Comparison of ENCODE assay signal across 20 mouse cellular contexts in genomic region chr15:97764532-97764931, GRCm38 (mm10). TPM values are rescaled to one million over a fixed set of nuclear protein-coding genes. Genes with fewer than 3 reads are reported as not detected.
DNase-seq lines count a peak whose midpoint lies in the region; ATAC-seq and TF ChIP-seq lines count a peak whose summit lies in the region.
"Had no signal": no experiment of that assay in that cellular context is flagged by ENCODE, and none has a peak within 500 bp of the region (broad histone marks: within the 10 kb centered on the region; RNA-seq: fewer than 3 reads in every experiment).

No protein-coding gene starts in this region.

- H3K4me2 ChIP-seq in heart, embryonic 12.5 days, result no peak overlapping the region
- H3K4me2 ChIP-seq: limb, embryonic 12.5 days; liver, embryonic 12.5 days; midbrain, embryonic 13.5 days had no signal

- peaks cover 6% of the 10 kb centered on the region for H3K36me3 ChIP-seq in heart, embryonic 12.5 days
- peaks cover 4% of the 10 kb centered on the region; the same call in 1 of the 2 replicates for H3K36me3 ChIP-seq in kidney, adult 2 months (ENCODE audit: control insufficient read depth, insufficient read depth, low read length)
- H3K36me3 ChIP-seq: liver, embryonic 12.5 days; midbrain, embryonic 13.5 days; neural tube, embryonic 12.5 days had no signal

- H3K4me1 ChIP-seq in heart, embryonic 12.5 days (replicated peaks), result peaks cover 50% of the 10 kb centered on the region
- peaks cover 34% of the 10 kb centered on the region for H3K4me1 ChIP-seq in kidney, adult 2 months (ENCODE audit: control insufficient read depth, insufficient read depth, low read length)
- peaks cover 26% of the 10 kb centered on the region for H3K4me1 ChIP-seq in lung, adult 2 months (ENCODE audit: control insufficient read depth, insufficient read depth, low read length)
- H3K4me1 ChIP-seq in olfactory bulb, adult 2 months (ENCODE audit: control insufficient read depth, insufficient read depth, low read length), result peaks cover 65% of the 10 kb centered on the region

- peak; percentile 92 for DNase-seq in heart, adult 11 months
- DNase-seq in kidney, adult 2 months, result peak; percentile 33
- DNase-seq in kidney, postnatal 36 days, result no peak
- DNase-seq in lung, adult 2 months, result no peak
- DNase-seq in lung, postnatal 14 days, result no peak
- no peak for DNase-seq in ovary, postnatal 14 days (ENCODE audit: low spot score)
- DNase-seq: cerebellum, adult 8-10 months; gastrocnemius, postnatal 10 days; lung, embryonic 14.5 days; spleen, adult 18-20 months; thymus, postnatal 4 days had no signal

- no peak overlapping the region for H3K9ac ChIP-seq in heart, embryonic 12.5 days
- H3K9ac ChIP-seq: forebrain, embryonic 13.5 days; limb, embryonic 12.5 days; liver, embryonic 12.5 days; lung, embryonic 14.5 days; midbrain, embryonic 13.5 days; neural tube, embryonic 12.5 days had no signal

- no peak overlapping the region for H3K27ac ChIP-seq in heart, embryonic 12.5 days (ENCODE audit: poor library complexity, severe bottlenecking)
- H3K27ac ChIP-seq in kidney, adult 2 months (ENCODE audit: insufficient read depth, low read depth, low read length), result peak overlapping the region; percentile 95
- H3K27ac ChIP-seq in olfactory bulb, adult 2 months (ENCODE audit: insufficient read depth, low read depth, low read length), result no peak overlapping the region
- H3K27ac ChIP-seq: forebrain, embryonic 13.5 days; heart, embryonic 13.5 days; limb, embryonic 12.5 days; liver, embryonic 12.5 days; midbrain, embryonic 13.5 days; neural tube, embryonic 12.5 days had no signal

- TF ChIP-seq CTCF in kidney, adult 2 months (conservative IDR thresholded peaks at IDR 0.05; ENCODE audit: insufficient read depth, insufficient read length, low read depth, low read length), result no peak
- TF ChIP-seq CTCF in lung, adult 2 months (IDR thresholded peaks at IDR 0.05; ENCODE audit: insufficient read depth, low read length), result no peak
- no peak for TF ChIP-seq CTCF in olfactory bulb, adult 2 months (IDR thresholded peaks at IDR 0.05; ENCODE audit: insufficient read depth, low read depth, low read length)

- H3K4me3 ChIP-seq in heart, embryonic 12.5 days, result no peak overlapping the region
- peak overlapping the region; percentile 93 for H3K4me3 ChIP-seq in kidney, adult 2 months (ENCODE audit: insufficient read depth, low read depth, low read length)
- H3K4me3 ChIP-seq in lung, adult 2 months (replicated peaks; ENCODE audit: extremely low read depth, low read depth, low read length), result peak overlapping the region; percentile 7
- 0 out of 2 replicates have a peak overlapping the region, but pooled peaks have one; percentile 34 for H3K4me3 ChIP-seq in olfactory bulb, adult 2 months (ENCODE audit: insufficient read depth, low read depth, low read length)
- H3K4me3 ChIP-seq: forebrain, embryonic 13.5 days; limb, embryonic 12.5 days; liver, embryonic 12.5 days; midbrain, embryonic 13.5 days; neural tube, embryonic 12.5 days had no signal

- peaks cover 11% of the 10 kb centered on the region for H3K27me3 ChIP-seq in heart, embryonic 12.5 days (replicated peaks)
- H3K27me3 ChIP-seq in kidney, adult 2 months (replicated peaks; ENCODE audit: control insufficient read depth, insufficient read depth, low read length), result no peaks in the 10 kb centered on the region

- H3K9me3 ChIP-seq in heart, embryonic 12.5 days (replicated peaks), result no peaks in the 10 kb centered on the region
- H3K9me3 ChIP-seq: forebrain, embryonic 13.5 days; heart, embryonic 13.5 days; limb, embryonic 12.5 days; liver, embryonic 12.5 days; midbrain, embryonic 13.5 days; neural tube, embryonic 12.5 days had no signal

- 67% methylated on average over 2 of the region's 2 CpGs for WGBS in heart, embryonic 12.5 days
- WGBS in kidney, adult 2 months, result 28% methylated on average over 2 of the region's 2 CpGs
- WGBS in lung, adult 2 months, result 44% methylated on average over 2 of the region's 2 CpGs
- 90% methylated on average over 2 of the region's 2 CpGs for WGBS in olfactory bulb, adult 2 months

- ATAC-seq in heart, embryonic 12.5 days (ENCODE audit: insufficient number of reproducible peaks, low FRiP score), result no peak
- ATAC-seq: forebrain, embryonic 13.5 days; liver, embryonic 12.5 days; midbrain, embryonic 13.5 days had no signal

- TF ChIP-seq POLR2A in kidney, adult 2 months (IDR thresholded peaks at IDR 0.05; ENCODE audit: low read depth, low read length), result no peak
- no peak for TF ChIP-seq POLR2A in lung, adult 2 months (IDR thresholded peaks at IDR 0.05; ENCODE audit: borderline replicate concordance, extremely low read depth, low read depth, low read length)
- TF ChIP-seq POLR2A in olfactory bulb, adult 2 months (IDR thresholded peaks at IDR 0.05; ENCODE audit: insufficient read depth, low read depth, low read length), result no peak

RNA-seq across cellular contexts. Expression of gene Rapgef3, which starts 3.2 kb away (rescaled TPM):
- 22.0 and 22.9 TPM in 2 replicates for polyA plus RNA-seq in heart, embryonic 12.5 days (2016; fragmentation: Nextera tagmentation; extraction: Ambion mirVana)
- polyA plus RNA-seq in kidney, adult 2 months (2012; rRNA removed), result 136 and 184 TPM in 2 replicates
- 94.2 and 133 TPM in 2 replicates for polyA plus RNA-seq in lung, adult 2 months (2012; rRNA removed)
- polyA plus RNA-seq in olfactory bulb, adult 2 months (2012; ENCODE audit: insufficient read depth, insufficient read length, low replicate concordance, missing spikeins), result not detected in 2 replicates

RNA-seq across cellular contexts. Expression of gene Slc48a1, which starts 13.8 kb away (rescaled TPM):
- polyA plus RNA-seq in heart, embryonic 12.5 days (2016; fragmentation: Nextera tagmentation; extraction: Ambion mirVana), result 52.9 and 55.0 TPM in 2 replicates
- 182 and 203 TPM in 2 replicates for polyA plus RNA-seq in kidney, adult 2 months (2012; rRNA removed)
- 158 and 174 TPM in 2 replicates for polyA plus RNA-seq in lung, adult 2 months (2012; rRNA removed)
- polyA plus RNA-seq in olfactory bulb, adult 2 months (2012; ENCODE audit: insufficient read depth, insufficient read length, low replicate concordance, missing spikeins), result not detected in 2 replicates

RNA-seq across cellular contexts. Expression of gene Endou, which starts 33.4 kb away (rescaled TPM):
- 0.14 and 0.15 TPM in 2 replicates for polyA plus RNA-seq in heart, embryonic 12.5 days (2016; fragmentation: Nextera tagmentation; extraction: Ambion mirVana)
- 2.4 and 2.9 TPM in 2 replicates for polyA plus RNA-seq in kidney, adult 2 months (2012; rRNA removed)
- polyA plus RNA-seq in lung, adult 2 months (2012; rRNA removed), result 4.0 and 18.9 TPM in 2 replicates
- not detected in 2 replicates for polyA plus RNA-seq in olfactory bulb, adult 2 months (2012; ENCODE audit: insufficient read depth, insufficient read length, low replicate concordance, missing spikeins)
- polyA plus RNA-seq: embryonic facial prominence, embryonic 11.5 days; liver, embryonic 12.5 days; lung, embryonic 14.5 days had no signal

RNA-seq across cellular contexts. Expression of gene Rpap3, which starts 58.9 kb away (rescaled TPM):
- 21.5 and 23.7 TPM in 2 replicates for polyA plus RNA-seq in heart, embryonic 12.5 days (2016; fragmentation: Nextera tagmentation; extraction: Ambion mirVana)
- 4.9 and 6.9 TPM in 2 replicates for polyA plus RNA-seq in kidney, adult 2 months (2012; rRNA removed)
- polyA plus RNA-seq in lung, adult 2 months (2012; rRNA removed), result 3.1 and 5.0 TPM in 2 replicates
- polyA plus RNA-seq in olfactory bulb, adult 2 months (2012; ENCODE audit: insufficient read depth, insufficient read length, low replicate concordance, missing spikeins), result not detected in 2 replicates

Comparison
In these comparisons a context has a peak if more than half of its experiments do, and no peak if none do; other contexts are left out.
1. DNase-seq: peak in heart, adult 11 months (single experiment) and kidney, adult 2 months (single experiment); none in kidney, postnatal 36 days (0 of 2), lung, adult 2 months (single experiment), lung, postnatal 14 days (single experiment) and ovary, postnatal 14 days (single experiment).